ENCODE assay signal across 22 mouse cellular contexts in the genomic region with DNA sequence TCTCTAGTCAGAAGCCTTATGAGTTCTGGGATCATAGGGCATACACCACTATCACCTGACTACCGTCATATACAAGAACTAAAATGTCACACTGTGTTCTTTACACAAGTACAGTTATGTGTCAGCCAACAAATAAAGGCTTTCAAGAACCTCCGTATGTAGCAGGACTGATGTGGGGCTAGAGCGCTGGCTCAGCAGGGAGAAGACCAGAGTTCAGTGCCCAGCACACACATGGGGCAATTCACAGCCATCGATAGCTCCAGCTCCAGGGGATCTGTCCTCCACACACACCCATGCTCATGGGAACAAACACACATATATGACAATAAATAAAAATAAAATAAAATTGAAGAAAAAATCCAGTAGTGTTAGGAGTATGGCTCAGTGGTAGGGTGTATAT. TPM values are rescaled to one million over a fixed set of nuclear protein-coding genes. Genes with fewer than 3 reads are reported as not detected.
"Had no signal": no experiment of that assay in that cellular context is flagged by ENCODE, and none has a peak within 500 bp of the region (broad histone marks: within the 10 kb centered on the region; RNA-seq: fewer than 3 reads in every experiment).

No protein-coding gene starts in this region.

- H3K9ac ChIP-seq: liver, embryonic 15.5 days; liver, postnatal 0 days; lung, embryonic 15.5 days; midbrain, embryonic 12.5 days; midbrain, embryonic 15.5 days; neural tube, embryonic 12.5 days; stomach, embryonic 15.5 days had no signal

- H3K9me3 ChIP-seq: liver, embryonic 15.5 days; lung, embryonic 15.5 days; megakaryocyte, embryonic 14.5 days; midbrain, embryonic 12.5 days; midbrain, embryonic 15.5 days; neural tube, embryonic 12.5 days; stomach, embryonic 15.5 days had no signal

- H3K27ac ChIP-seq: liver, embryonic 15.5 days; lung, embryonic 15.5 days; macrophage; midbrain, embryonic 12.5 days; midbrain, embryonic 15.5 days; neural tube, embryonic 12.5 days; stomach, embryonic 15.5 days; stomach, postnatal 0 days had no signal

- H3K4me1 ChIP-seq: midbrain, embryonic 12.5 days; midbrain, embryonic 15.5 days; neural tube, embryonic 12.5 days had no signal

- H3K27me3 ChIP-seq: liver, embryonic 15.5 days; lung, embryonic 15.5 days; midbrain, embryonic 12.5 days; midbrain, embryonic 15.5 days; neural tube, embryonic 12.5 days; stomach, embryonic 15.5 days had no signal

- H3K4me2 ChIP-seq: liver, embryonic 15.5 days; lung, embryonic 15.5 days; midbrain, embryonic 12.5 days; midbrain, embryonic 15.5 days; neural tube, embryonic 12.5 days; stomach, embryonic 15.5 days had no signal

- ATAC-seq: liver, postnatal 0 days; lung, postnatal 0 days; midbrain, embryonic 15.5 days had no signal

- H3K4me3 ChIP-seq: liver, embryonic 15.5 days; lung, embryonic 15.5 days; megakaryocyte, embryonic 14.5 days; midbrain, embryonic 12.5 days; midbrain, embryonic 15.5 days; neural tube, embryonic 12.5 days; stomach, embryonic 15.5 days had no signal

- DNase-seq: liver, postnatal 0 days; lung, adult 2 months; lung, postnatal 14 days; lung, postnatal 36 days; retina, postnatal 1 day; right cerebral cortex, adult 18-20 months; right cerebral cortex, postnatal 25 days; right cerebral cortex, postnatal 4 days; thymus, adult 2 months; thymus, postnatal 25 days; thymus, postnatal 4 days had no signal

- H3K36me3 ChIP-seq: liver, embryonic 15.5 days; lung, embryonic 15.5 days; midbrain, embryonic 12.5 days; midbrain, embryonic 15.5 days; neural tube, embryonic 12.5 days; stomach, embryonic 15.5 days had no signal

RNA-seq across cellular contexts. Expression of gene Epcam, which starts 31.6 kb away (rescaled TPM):
- total RNA-seq: megakaryocyte progenitor cell, adult 5-6 weeks had no signal
- polyA plus RNA-seq: macrophage had no signal
